Comparison of ENCODE assay signal across 8 mouse cellular contexts in the genomic region with DNA sequence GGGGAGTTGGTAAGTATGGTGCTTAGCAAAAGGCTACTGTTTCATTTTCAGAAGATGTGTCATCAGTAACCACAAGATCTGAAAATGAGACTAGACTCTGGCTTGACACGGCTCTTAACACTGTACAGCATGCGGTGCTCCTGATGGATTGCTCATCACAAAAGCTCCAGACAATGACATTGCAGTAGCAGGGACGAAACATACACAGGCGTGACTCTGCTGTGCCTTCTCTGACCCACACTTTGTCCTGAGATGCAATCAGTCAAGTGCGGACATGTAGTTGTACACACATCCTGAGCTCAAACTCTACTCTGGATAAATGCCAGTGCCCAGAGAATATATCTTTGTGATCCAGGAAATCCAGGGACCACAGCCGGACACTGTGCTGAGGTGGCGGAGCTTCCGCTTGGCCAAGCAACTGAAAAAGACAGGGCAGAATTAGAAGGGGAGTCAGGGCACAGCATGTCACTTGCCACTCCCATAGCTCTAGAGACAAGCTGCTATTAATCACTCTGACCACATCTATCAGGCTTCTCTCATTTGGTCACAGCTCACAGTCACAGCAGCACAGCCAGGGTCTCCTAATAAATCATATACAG.
DNase-seq lines count a peak whose midpoint lies in the region; ATAC-seq and TF ChIP-seq lines count a peak whose summit lies in the region.

No protein-coding gene starts in this region.

- 52% methylated on average over 8 of the region's 8 CpGs for WGBS in stomach, embryonic 14.5 days
- WGBS in stomach, postnatal 0 days, result 59% methylated on average over 8 of the region's 8 CpGs
- 53% methylated on average over 8 of the region's 8 CpGs for WGBS in liver, postnatal 0 days (ENCODE audit: insufficient replicate concordance)

- H3K9ac ChIP-seq in stomach, embryonic 14.5 days (replicated peaks; ENCODE audit: low read depth, low read length), result no peak overlapping the region
- no peak overlapping the region for H3K9ac ChIP-seq in stomach, postnatal 0 days (ENCODE audit: low read length)
- no peak overlapping the region for H3K9ac ChIP-seq in liver, postnatal 0 days (replicated peaks)

- H3K4me2 ChIP-seq in stomach, embryonic 14.5 days (replicated peaks; ENCODE audit: low read depth, low read length), result no peak overlapping the region
- no peak overlapping the region for H3K4me2 ChIP-seq in stomach, postnatal 0 days (replicated peaks; ENCODE audit: low read depth)
- H3K4me2 ChIP-seq in liver, postnatal 0 days (ENCODE audit: low read depth, low read length), result no peak overlapping the region

- TF ChIP-seq EP300 in stomach, postnatal 0 days (optimal IDR thresholded peaks at IDR 0.05), result no peak
- 0 out of 2 replicates have a peak, but pooled peaks have one; percentile 8 for TF ChIP-seq EP300 in liver, postnatal 0 days (IDR thresholded peaks at IDR 0.05; ENCODE audit: low read depth)

- no peak for TF ChIP-seq CTCF in stomach, postnatal 0 days (IDR thresholded peaks at IDR 0.05; ENCODE audit: low read depth)
- TF ChIP-seq CTCF in liver, postnatal 0 days (IDR thresholded peaks at IDR 0.05; ENCODE audit: low read depth), result no peak

- H3K27me3 ChIP-seq in stomach, embryonic 14.5 days (ENCODE audit: control insufficient read depth, insufficient read depth, low read length), result no peaks in the 10 kb centered on the region
- H3K27me3 ChIP-seq in stomach, postnatal 0 days (ENCODE audit: control insufficient read depth, insufficient read depth, low read length), result no peaks in the 10 kb centered on the region
- H3K27me3 ChIP-seq in liver, postnatal 0 days (ENCODE audit: insufficient read depth, low read length), result no peaks in the 10 kb centered on the region

- H3K4me1 ChIP-seq in stomach, embryonic 14.5 days (ENCODE audit: control insufficient read depth, insufficient read depth, low read length), result no peaks in the 10 kb centered on the region
- H3K4me1 ChIP-seq in stomach, postnatal 0 days (replicated peaks; ENCODE audit: control insufficient read depth, insufficient read depth), result no peaks in the 10 kb centered on the region
- peaks cover 3% of the 10 kb centered on the region; the same call in 1 of the 2 replicates for H3K4me1 ChIP-seq in liver, postnatal 0 days (ENCODE audit: insufficient read depth)

- DNase-seq in adrenal gland, adult (ENCODE audit: inconsistent age in 2 of 2, low spot score in 1 of 2), result peak; percentile 31 to 70
- no peak for DNase-seq in adrenal gland, postnatal 4 days (ENCODE audit: low spot score in 2 of 2)
- no peak for DNase-seq in stomach, postnatal 0 days (ENCODE audit: low spot score)
- DNase-seq in liver, postnatal 0 days, result no peak
- DNase-seq in layer of hippocampus, adult 9-11 months, result no peak
- no peak for DNase-seq in thymus, postnatal 10 days (ENCODE audit: low spot score in 2 of 2)
- DNase-seq in layer of hippocampus, adult 18-20 months (ENCODE audit: low spot score in 2 of 2), result no peak

- H3K36me3 ChIP-seq in stomach, embryonic 14.5 days (ENCODE audit: control insufficient read depth, insufficient read depth, low read length), result no peaks in the 10 kb centered on the region
- H3K36me3 ChIP-seq in stomach, postnatal 0 days (ENCODE audit: control insufficient read depth, insufficient read depth, low read length), result no peaks in the 10 kb centered on the region
- H3K36me3 ChIP-seq in liver, postnatal 0 days (replicated peaks; ENCODE audit: insufficient read depth, low read length), result no peaks in the 10 kb centered on the region

- peaks cover 3% of the 10 kb centered on the region; the same call in 1 of the 2 replicates for H3K9me3 ChIP-seq in stomach, embryonic 14.5 days (ENCODE audit: control insufficient read depth, low read depth, low read length)
- H3K9me3 ChIP-seq in stomach, postnatal 0 days (ENCODE audit: control insufficient read depth, low read length), result no peaks in the 10 kb centered on the region
- H3K9me3 ChIP-seq in liver, postnatal 0 days (ENCODE audit: low read length), result no peaks in the 10 kb centered on the region

- H3K27ac ChIP-seq in stomach, embryonic 14.5 days (ENCODE audit: low read length), result no peak overlapping the region
- H3K27ac ChIP-seq in stomach, postnatal 0 days (replicated peaks), result no peak overlapping the region
- no peak overlapping the region for H3K27ac ChIP-seq in liver, postnatal 0 days (ENCODE audit: low read depth)

- no peak overlapping the region for H3K4me3 ChIP-seq in stomach, embryonic 14.5 days (ENCODE audit: low read depth, low read length)
- no peak overlapping the region for H3K4me3 ChIP-seq in stomach, postnatal 0 days (ENCODE audit: low read depth, low read length)
- no peak overlapping the region for H3K4me3 ChIP-seq in liver, postnatal 0 days (ENCODE audit: low read depth, low read length)

- peak; percentile 53; the same call in 1 of the 2 replicates for ATAC-seq in stomach, embryonic 14.5 days (ENCODE audit: insufficient number of reproducible peaks, insufficient read depth, low FRiP score, low read depth)
- ATAC-seq in stomach, postnatal 0 days (ENCODE audit: low FRiP score, low TSS enrichment), result no peak
- ATAC-seq in liver, postnatal 0 days, result peak; percentile 29

Comparison
In these comparisons a context has a peak if more than half of its experiments do, and no peak if none do; other contexts are left out.
1. DNase-seq: peak in adrenal gland, adult (2 of 2); none in adrenal gland, postnatal 4 days (0 of 2), stomach, postnatal 0 days (single experiment), liver, postnatal 0 days (single experiment), layer of hippocampus, adult 9-11 months (single experiment), thymus, postnatal 10 days (0 of 2) and layer of hippocampus, adult 18-20 months (0 of 2).